Mouse (Mus musculus): ENCODE results near the gene Exph5.

The Exph5 gene

DNA sequence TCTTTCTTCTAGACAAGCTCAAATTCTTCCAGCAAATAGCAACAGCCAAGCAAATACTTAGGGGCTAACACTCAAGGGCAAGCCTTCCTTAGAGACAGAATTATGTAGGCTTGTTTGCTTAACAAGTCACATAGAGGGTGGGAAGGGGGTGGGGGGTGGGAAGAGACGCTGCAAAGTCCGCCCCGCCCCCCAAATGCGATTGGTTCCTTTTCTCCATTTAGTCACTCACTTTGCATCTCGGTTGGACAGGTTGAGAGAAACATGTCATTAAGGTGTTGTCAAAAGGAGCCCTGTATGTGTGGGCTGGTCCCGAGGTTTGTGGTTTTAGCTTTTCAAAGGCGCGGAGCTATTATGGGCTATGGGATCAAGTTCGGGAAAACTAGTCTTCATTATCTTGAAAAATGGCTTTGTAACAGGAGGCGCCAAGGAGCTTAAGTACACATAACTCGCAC lies at the start of gene Exph5:
Exph5 (plus strand) TSS at position 402 of the 452 bp plus-strand sequence.
- no peak for DNase-seq (ENCODE audit: low read depth, low spot score)
- no peaks in the 10 kb centered on the region; the same call in 1 of the 2 replicates for H3K27me3 ChIP-seq (ENCODE audit: control insufficient read depth, insufficient read depth, low read length, poor library complexity, severe bottlenecking)
- no peaks in the 10 kb centered on the region for H3K36me3 ChIP-seq (ENCODE audit: control insufficient read depth, insufficient read depth, low read length, poor library complexity, severe bottlenecking)

DNA sequence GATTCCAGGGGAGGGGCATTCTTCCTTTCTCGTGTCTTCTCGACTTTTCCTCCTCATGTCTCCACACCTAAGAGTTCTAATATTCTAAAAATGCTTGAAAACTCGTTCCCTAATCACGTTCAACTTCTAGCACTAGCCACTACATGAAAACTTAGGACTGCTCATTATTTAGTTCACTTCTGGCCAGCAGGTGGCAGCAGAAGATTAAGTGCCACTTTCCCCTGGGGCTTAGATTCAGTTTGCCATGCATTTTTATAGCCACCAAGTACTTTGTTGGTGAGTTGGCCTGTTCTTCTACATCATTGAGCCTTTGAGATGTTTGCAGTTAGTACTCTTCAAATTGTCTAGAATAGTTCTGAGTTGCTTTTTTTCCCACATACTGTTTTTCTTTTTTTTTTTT lies 47.1 kb upstream of the Exph5 start:
- Histone ChIP-seq H3K27me3 (ENCODE audit: control insufficient read depth, insufficient read depth, low read length, poor library complexity, severe bottlenecking) (no peaks in the 10 kb centered on the region), H3K36me3 (ENCODE audit: control insufficient read depth, insufficient read depth, low read length, poor library complexity, severe bottlenecking) (no peaks in the 10 kb centered on the region)
- peak; percentile 82 for DNase-seq (ENCODE audit: low read depth, low spot score)

DNA sequence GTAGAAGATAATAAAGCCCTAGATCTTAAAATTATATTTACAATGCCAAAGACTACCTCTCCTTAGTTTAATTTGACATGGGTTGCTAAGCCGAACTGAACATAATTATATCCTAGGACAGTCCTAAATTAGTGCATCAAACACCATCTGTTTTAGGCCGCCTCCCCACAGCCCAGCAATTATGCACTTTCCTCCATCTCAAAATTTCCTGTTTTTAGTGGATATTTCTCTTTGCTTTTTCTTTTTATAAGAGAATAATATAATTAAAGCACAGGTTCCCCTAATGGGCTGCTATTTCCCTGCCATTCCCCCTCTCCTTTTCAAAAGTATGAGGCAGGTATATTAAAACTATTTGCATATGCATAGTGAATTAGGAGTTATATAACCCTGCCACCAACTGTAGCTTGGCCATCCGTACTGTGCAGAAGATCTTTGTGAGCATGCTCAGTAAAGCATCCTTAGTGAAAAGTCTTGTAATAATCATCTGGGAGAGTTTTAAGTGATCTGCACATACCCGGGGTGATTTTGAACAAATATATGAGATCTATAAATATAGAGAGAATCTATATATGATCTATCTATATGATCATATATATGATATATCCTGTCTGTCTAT lies 44.7 kb upstream of the Exph5 start:
- no peaks in the 10 kb centered on the region for H3K36me3 ChIP-seq (ENCODE audit: control insufficient read depth, insufficient read depth, low read length, poor library complexity, severe bottlenecking)
- no peak for DNase-seq (ENCODE audit: low read depth, low spot score)
- H3K27me3 ChIP-seq (ENCODE audit: control insufficient read depth, insufficient read depth, low read length, poor library complexity, severe bottlenecking), result no peaks in the 10 kb centered on the region

DNA sequence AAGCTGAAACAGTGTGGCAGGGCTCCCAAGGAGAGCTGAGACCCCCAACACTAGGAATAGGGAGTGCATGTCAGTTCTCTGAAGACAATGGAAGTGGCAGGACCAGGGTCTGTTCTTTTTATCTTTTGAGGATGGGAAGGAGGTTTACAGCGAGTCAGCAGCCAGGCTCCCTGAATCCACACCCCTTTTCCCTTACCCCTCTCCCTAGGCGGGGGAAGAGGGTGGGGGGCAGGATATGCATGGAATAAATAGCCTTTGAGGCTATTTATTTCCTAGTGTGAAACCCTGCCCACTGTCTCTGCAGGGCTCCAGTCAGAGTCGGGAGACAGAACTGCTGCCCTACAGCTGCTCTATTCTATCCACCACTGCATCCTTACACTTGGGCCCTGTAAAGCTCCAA lies 43.7 kb upstream of the Exph5 start:
- no peaks in the 10 kb centered on the region for H3K27me3 ChIP-seq (ENCODE audit: control insufficient read depth, insufficient read depth, low read length, poor library complexity, severe bottlenecking)
- H3K36me3 ChIP-seq (ENCODE audit: control insufficient read depth, insufficient read depth, low read length, poor library complexity, severe bottlenecking), result no peaks in the 10 kb centered on the region
- DNase-seq (ENCODE audit: low read depth, low spot score), result no peak

DNA sequence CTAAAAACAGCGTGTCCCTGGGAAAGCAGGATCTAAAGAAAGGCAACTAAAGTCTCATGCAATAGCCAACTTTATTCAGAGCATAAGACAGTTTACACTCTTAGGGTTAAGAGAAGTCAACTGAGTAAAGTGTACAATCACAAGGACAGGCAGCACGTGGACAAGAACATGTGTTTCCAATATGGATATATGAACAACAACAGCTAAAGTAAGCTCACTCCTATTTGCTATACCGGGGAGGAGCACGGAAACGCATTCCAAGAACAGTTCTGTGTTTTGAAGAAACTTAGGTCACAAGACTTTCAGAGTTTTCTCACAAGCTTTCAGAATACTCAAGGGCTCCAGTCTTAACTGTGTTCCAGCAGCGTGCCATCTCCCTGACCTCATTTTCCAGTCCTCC lies 43.3 kb upstream of the Exph5 start:
- Histone ChIP-seq H3K27me3 (ENCODE audit: control insufficient read depth, insufficient read depth, low read length, poor library complexity, severe bottlenecking) (no peaks in the 10 kb centered on the region), H3K36me3 (ENCODE audit: control insufficient read depth, insufficient read depth, low read length, poor library complexity, severe bottlenecking) (no peaks in the 10 kb centered on the region)
- DNase-seq (ENCODE audit: low read depth, low spot score), result no peak

DNA sequence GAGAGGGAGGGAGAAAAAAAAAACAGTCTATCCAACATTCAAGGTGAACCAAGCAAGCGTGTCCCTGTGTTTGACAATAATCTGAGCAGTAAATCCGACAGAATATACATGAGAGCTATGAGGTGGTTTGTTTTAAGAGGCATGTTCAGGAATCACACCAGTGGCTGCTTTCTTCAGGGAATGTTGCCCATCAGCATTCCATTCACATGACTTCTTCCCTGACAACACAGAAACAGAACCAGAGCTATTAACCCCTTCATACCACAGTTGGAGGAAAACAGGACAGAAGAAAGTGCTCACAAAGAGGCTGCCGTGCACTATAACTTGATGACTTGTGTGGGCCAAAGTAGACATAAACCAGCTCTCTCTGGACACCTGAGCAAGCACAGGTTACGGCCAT lies 37.1 kb upstream of the Exph5 start:
- Histone ChIP-seq H3K27me3 (ENCODE audit: control insufficient read depth, insufficient read depth, low read length, poor library complexity, severe bottlenecking) (no peaks in the 10 kb centered on the region), H3K36me3 (ENCODE audit: control insufficient read depth, insufficient read depth, low read length, poor library complexity, severe bottlenecking) (no peaks in the 10 kb centered on the region)
- DNase-seq (ENCODE audit: low read depth, low spot score), result no peak

DNA sequence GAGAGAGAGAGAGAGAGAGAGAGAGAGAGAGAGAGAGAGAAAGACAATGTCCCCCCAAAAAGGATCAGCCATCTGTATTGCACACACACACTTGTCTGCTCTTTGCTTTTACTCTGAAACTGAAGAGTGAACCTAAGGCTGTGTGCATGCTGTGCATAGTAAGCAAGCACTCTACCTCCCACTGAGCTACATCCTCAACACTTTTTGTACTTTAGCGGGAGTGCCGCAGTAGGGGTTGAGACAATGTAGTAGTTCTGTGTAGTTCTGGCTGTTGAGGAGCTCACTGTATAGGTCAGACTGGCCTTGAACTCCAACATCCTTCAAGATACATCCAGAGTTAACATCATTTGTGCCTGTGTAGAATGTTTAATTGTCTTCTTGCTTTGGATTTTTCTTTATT lies 35.9 kb upstream of the Exph5 start:
- H3K27me3 ChIP-seq (ENCODE audit: control insufficient read depth, insufficient read depth, low read length, poor library complexity, severe bottlenecking), result no peaks in the 10 kb centered on the region
- H3K36me3 ChIP-seq (ENCODE audit: control insufficient read depth, insufficient read depth, low read length, poor library complexity, severe bottlenecking), result no peaks in the 10 kb centered on the region
- DNase-seq (ENCODE audit: low read depth, low spot score), result no peak

DNA sequence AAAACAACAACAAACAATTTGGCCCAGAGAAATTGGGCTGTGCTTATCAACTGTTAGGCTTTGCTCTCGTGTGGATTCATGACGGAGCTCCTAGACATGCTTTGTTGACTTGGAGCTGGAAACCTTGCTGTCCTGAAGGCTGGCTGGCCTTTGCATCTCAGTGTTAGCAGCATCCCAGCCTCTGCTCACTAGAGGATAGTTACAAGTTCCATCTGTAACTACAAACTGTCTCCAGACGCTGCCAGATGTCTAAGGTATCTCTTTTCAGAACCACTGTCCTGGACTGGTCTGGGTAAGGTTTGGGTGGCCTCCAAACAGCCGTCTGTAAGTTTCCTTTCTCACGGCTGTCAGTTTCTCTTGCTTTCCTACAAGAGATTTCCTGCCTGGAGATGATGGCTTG lies 33.4 kb upstream of the Exph5 start:
- H3K27me3 ChIP-seq (ENCODE audit: control insufficient read depth, insufficient read depth, low read length, poor library complexity, severe bottlenecking), result no peaks in the 10 kb centered on the region
- no peaks in the 10 kb centered on the region for H3K36me3 ChIP-seq (ENCODE audit: control insufficient read depth, insufficient read depth, low read length, poor library complexity, severe bottlenecking)
- DNase-seq (ENCODE audit: low read depth, low spot score), result no peak

DNA sequence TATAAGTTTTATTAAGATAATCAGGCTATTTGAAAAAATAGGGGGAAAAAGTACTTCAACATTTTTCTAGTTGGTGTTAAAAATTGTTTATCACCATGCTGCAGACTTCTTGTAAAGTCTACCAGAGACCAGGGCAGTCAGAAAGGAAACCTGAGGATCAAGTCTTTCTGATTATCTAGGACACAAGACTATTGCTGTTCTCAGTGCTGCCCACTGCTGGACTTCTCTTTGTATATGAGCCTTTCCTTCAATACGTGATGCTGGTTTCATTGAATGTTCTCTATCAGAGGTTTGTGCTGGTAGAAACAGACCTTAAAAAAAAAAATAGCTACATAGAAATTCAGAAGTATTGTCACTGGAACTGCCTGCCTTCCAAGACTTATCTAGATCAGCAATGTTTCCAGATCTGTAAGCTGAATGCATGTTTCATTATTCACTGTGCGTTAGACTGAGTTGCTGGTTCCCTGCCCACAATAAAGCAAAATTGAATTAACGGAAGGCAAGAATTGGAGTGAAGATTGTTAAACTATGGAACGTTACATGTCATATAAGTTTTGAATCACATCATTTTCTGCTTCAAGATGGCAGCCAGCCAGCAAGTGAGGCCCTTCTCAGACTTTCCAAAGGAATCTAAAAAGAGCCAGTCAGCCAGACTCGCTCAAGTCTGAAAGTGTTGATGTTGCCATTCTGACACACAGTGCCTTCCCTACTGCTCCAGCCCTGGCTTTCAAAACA lies 32.6 kb upstream of the Exph5 start:
- Histone ChIP-seq H3K27me3 (ENCODE audit: control insufficient read depth, insufficient read depth, low read length, poor library complexity, severe bottlenecking) (no peaks in the 10 kb centered on the region), H3K36me3 (ENCODE audit: control insufficient read depth, insufficient read depth, low read length, poor library complexity, severe bottlenecking) (no peaks in the 10 kb centered on the region)
- peak; percentile 12 for DNase-seq (ENCODE audit: low read depth, low spot score)

DNA sequence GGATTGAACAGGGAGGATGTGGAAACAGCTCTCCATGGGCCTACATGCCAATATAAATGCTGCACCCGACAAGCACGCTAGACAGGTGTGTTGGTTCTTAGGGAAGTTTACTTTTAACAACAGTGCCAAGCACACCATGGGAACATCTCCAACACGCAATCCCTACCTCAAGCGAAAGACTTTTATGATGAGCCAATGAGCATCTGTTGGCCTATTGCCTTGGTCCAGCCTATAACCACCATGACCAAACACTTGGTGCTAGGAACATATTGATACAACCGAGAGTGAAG lies 32.1 kb upstream of the Exph5 start:
- no peaks in the 10 kb centered on the region for H3K27me3 ChIP-seq (ENCODE audit: control insufficient read depth, insufficient read depth, low read length, poor library complexity, severe bottlenecking)
- DNase-seq (ENCODE audit: low read depth, low spot score), result no peak
- no peaks in the 10 kb centered on the region for H3K36me3 ChIP-seq (ENCODE audit: control insufficient read depth, insufficient read depth, low read length, poor library complexity, severe bottlenecking)

DNA sequence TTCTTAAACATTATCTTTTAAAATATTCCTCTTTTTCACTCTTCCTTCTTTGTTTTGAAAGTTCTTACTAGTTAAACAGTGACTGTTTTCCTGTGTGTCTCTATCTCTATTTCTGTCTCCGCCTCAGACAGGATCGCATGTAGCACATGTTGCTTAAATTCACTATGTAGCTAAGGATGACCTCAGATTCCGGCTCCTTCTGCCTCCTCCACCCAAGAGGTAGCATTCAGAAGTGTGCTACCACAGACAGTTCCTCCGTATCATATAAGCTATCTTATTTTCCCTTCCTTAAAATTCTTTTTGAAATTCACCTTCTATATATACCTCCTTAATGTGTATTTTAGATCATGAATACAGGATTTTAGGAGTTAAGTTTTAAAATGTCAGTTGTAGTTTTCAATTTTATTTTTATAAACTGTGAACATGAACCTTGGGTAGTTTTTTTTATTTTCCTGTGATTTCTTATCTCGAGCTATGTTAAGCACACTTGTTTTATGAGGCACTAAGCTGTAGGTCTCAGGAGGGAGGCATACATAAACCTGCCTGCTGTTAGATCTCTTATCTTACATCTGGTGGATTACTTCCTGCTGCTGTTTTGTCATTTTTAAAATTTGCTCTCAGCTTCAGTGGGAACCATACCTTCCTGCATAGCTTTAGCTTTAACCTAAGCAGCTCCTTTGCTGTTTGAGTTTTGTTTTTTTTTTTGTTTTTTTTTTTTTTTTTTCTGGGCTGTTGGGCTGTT lies 30.0 kb upstream of the Exph5 start:
- DNase-seq (ENCODE audit: low read depth, low spot score), result no peak
- Histone ChIP-seq H3K27me3 (ENCODE audit: control insufficient read depth, insufficient read depth, low read length, poor library complexity, severe bottlenecking) (no peaks in the 10 kb centered on the region), H3K36me3 (ENCODE audit: control insufficient read depth, insufficient read depth, low read length, poor library complexity, severe bottlenecking) (no peaks in the 10 kb centered on the region)

DNA sequence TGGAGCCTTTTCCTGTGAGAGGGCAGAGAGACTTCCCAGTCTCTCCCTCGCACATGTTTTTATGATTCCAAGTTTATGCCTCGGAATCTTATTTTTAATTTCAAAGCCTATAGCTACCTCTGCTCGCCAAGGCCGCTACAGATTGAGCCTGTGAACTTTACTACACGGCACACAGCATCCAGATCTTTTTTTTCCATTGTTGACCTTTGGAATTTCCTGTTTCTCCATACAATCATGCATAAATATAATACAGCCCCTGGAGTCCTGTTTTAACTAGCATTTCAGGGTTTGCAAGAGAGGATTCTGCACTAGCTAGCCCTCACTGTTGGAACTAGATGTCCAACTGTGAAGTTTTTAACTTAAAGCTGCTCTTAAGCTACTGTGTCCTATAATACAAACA lies 29.3 kb upstream of the Exph5 start:
- no peak for DNase-seq (ENCODE audit: low read depth, low spot score)
- Histone ChIP-seq H3K27me3 (ENCODE audit: control insufficient read depth, insufficient read depth, low read length, poor library complexity, severe bottlenecking) (no peaks in the 10 kb centered on the region), H3K36me3 (ENCODE audit: control insufficient read depth, insufficient read depth, low read length, poor library complexity, severe bottlenecking) (no peaks in the 10 kb centered on the region)

DNA sequence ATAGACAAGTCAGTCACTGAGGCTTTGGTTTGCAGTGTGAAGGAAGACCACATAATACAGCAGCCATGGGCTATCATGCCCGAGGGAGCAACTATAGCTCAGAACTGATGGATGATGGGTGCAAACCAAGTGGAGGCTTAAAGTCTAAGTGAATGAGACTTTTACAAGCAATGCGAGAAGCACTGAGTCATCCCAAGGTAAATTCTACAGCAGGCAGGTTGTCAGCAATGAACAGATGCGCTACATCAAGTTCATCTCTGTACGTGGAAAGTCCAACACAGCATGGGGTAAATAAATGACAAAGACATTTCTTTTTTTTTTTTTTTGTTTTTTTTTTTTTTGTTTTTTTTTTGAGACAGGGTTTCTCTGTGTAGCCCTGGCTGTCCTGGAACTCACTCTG lies 28.8 kb upstream of the Exph5 start:
- H3K36me3 ChIP-seq (ENCODE audit: control insufficient read depth, insufficient read depth, low read length, poor library complexity, severe bottlenecking), result no peaks in the 10 kb centered on the region
- DNase-seq (ENCODE audit: low read depth, low spot score), result no peak
- no peaks in the 10 kb centered on the region for H3K27me3 ChIP-seq (ENCODE audit: control insufficient read depth, insufficient read depth, low read length, poor library complexity, severe bottlenecking)

DNA sequence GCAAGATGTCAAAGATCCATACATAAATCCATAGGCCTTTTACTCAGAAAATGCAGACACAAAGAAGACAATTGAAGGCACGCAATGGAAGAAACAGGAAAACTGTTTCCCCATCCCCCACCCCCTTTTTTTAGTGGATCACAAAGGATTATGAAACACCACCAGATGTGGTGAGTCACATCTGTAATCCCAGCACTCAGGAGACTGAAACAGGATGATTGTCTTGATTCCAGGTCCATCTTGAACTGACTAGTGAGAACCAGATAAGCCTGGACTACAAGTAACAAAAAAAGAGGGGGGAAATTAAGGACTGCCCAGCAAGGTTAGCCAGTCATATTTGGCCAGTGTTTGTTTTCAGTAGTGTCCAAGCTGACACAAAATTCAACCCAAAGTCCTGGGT lies 25.1 kb upstream of the Exph5 start:
- H3K36me3 ChIP-seq (ENCODE audit: control insufficient read depth, insufficient read depth, low read length, poor library complexity, severe bottlenecking), result no peaks in the 10 kb centered on the region
- no peak for DNase-seq (ENCODE audit: low read depth, low spot score)
- H3K27me3 ChIP-seq (ENCODE audit: control insufficient read depth, insufficient read depth, low read length, poor library complexity, severe bottlenecking), result no peaks in the 10 kb centered on the region

DNA sequence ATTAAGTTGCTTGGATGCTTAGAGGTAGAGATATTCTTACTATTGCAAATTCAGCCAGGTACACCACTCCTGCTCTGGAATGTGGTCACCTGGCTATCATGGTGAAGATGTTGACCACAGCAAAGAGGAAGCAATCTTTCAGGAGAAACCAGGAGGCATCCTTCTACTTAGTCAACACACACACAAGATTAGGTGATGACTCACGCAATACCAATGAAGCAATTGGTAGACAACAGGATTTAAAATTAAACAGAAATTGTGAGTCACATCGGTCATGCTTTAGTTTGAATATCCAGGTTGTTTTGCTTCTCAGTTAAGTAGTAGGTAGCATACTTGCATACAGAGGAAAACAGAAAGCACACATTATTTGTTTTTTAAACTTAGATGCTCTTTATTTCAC lies 22.5 kb upstream of the Exph5 start:
- Histone ChIP-seq H3K36me3 (ENCODE audit: control insufficient read depth, insufficient read depth, low read length, poor library complexity, severe bottlenecking) (no peaks in the 10 kb centered on the region), H3K27me3 (ENCODE audit: control insufficient read depth, insufficient read depth, low read length, poor library complexity, severe bottlenecking) (no peaks in the 10 kb centered on the region)
- no peak for DNase-seq (ENCODE audit: low read depth, low spot score)

Data from splenic B cell, adult 2 months (primary cell).